Mouse (Mus musculus): ENCODE measurements around the gene Cfap77. TPM values are rescaled to one million over a fixed set of nuclear protein-coding genes. Genes with fewer than 3 reads are reported as not detected.
A peak's percentile ranks its signal among the peaks of the same experiment; 100 is the strongest.

The Cfap77 gene
- polyA plus RNA-seq, 1 experiment from 2014 or later, result 0.28 TPM

DNA sequence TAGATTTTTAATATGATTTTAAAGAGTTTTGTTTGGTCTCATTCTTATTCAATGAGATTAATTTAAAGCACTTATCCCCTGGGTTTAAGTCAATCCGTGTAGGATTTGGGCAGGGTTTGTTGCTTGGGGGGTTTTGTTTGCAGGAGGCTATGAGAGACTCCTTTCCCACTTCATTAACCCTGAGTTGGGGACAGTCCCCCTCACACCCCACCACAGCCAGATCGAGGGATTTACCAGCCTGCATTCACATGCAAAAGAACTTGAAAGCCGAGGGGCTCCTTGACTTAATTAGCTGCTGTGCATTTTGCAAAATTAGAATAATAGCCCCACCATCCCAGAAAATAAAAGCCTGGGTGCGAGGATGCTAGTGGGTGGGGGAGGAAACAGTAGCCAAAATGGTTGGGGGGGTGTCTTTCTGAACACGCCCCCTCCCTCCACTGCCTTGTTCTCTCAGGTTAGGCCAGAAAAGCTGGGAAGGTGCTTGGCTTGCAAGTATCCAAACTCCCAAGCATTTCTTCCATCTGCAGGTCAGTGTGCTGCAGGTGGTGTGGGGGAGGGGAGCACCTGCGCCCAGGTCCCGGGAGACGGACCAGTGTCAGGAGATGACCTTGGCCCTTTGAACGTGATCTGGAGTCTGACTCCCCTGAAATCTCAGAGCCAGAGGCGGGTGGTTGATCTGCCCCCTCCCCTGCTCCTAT lies 147.0 kb downstream of the Cfap77 start:
- Histone ChIP-seq H3K9me3 (no peaks in the 10 kb centered on the region), H3K4me2 (replicated peaks) (peak overlapping the region; percentile 58), H3K9ac (peak overlapping the region; percentile 42; the same call in 1 of the 2 replicates), H3K4me3 (peak overlapping the region; percentile 22), H3K27me3 (replicated peaks) (peaks cover 78% of the 10 kb centered on the region), H3K36me3 (peaks cover 10% of the 10 kb centered on the region), H3K27ac (no peak overlapping the region), H3K4me1 (peaks cover 39% of the 10 kb centered on the region)
- ATAC-seq (ENCODE audit: low FRiP score, low read depth), result no peak
- WGBS, result 2% methylated on average over 10 of the region's 10 CpGs

- no peak overlapping the region for H3K4me2 ChIP-seq (replicated peaks)
- no peaks in the 10 kb centered on the region for H3K9me3 ChIP-seq
- peaks cover 22% of the 10 kb centered on the region for H3K4me1 ChIP-seq
- H3K9ac ChIP-seq, result no peak overlapping the region
- 24% methylated on average over 4 of the region's 4 CpGs for WGBS
- no peak overlapping the region for H3K4me3 ChIP-seq
- peaks cover 15% of the 10 kb centered on the region for H3K36me3 ChIP-seq
- no peak for ATAC-seq (ENCODE audit: low FRiP score, low read depth)
- H3K27me3 ChIP-seq (replicated peaks), result peaks cover 62% of the 10 kb centered on the region
- no peak overlapping the region for H3K27ac ChIP-seq
These were observed 149.3 kb downstream of the Cfap77 start for GRCm38 (mm10) chr2:28905561-28905960.

DNA sequence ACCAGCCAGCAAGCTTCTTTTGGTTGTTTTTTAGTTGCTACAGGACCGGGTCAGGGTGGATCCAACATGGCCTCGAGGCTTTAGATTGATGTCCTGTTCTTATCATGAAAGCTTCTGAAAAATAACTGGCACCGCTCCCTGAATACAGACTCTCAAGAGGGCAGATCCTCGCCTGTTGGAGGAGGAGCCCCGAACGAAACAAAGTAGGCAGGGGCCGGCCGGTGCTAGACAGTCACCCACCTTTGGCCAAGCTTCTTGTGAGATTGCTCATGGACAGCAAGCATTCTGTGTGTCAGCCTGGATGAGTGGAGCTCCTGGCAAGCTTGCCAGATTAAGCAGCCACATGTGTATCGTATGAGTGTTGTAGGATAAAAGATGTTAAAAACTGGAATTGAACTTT lies 150.1 kb downstream of the Cfap77 start:
- peaks cover 22% of the 10 kb centered on the region for H3K4me1 ChIP-seq
- ATAC-seq (ENCODE audit: low FRiP score, low read depth), result no peak

GRCm38 (mm10) chr2:28903871-28904270 lies 151.0 kb downstream of the Cfap77 start:
- Histone ChIP-seq H3K4me3 (no peak overlapping the region), H3K9ac (no peak overlapping the region), H3K27me3 (replicated peaks) (peaks cover 45% of the 10 kb centered on the region), H3K36me3 (peaks cover 29% of the 10 kb centered on the region), H3K9me3 (no peaks in the 10 kb centered on the region), H3K4me2 (replicated peaks) (no peak overlapping the region), H3K27ac (no peak overlapping the region), H3K4me1 (peaks cover 15% of the 10 kb centered on the region)
- ATAC-seq (ENCODE audit: low FRiP score, low read depth), result no peak
- WGBS, result 84% methylated on average over 5 of the region's 5 CpGs

More for the DNA sequence above, 150.1 kb downstream of the Cfap77 start:
- H3K27me3 ChIP-seq (replicated peaks), result peaks cover 54% of the 10 kb centered on the region
- H3K4me2 ChIP-seq (replicated peaks), result no peak overlapping the region
- peaks cover 22% of the 10 kb centered on the region for H3K36me3 ChIP-seq
- H3K9me3 ChIP-seq, result no peaks in the 10 kb centered on the region
- WGBS, result 69% methylated on average over 9 of the region's 9 CpGs
- H3K9ac ChIP-seq, result no peak overlapping the region
- H3K27ac ChIP-seq, result no peak overlapping the region
- H3K4me3 ChIP-seq, result no peak overlapping the region

- peaks cover 29% of the 10 kb centered on the region for H3K27me3 ChIP-seq (replicated peaks)
- no peak overlapping the region for H3K4me3 ChIP-seq
- no peak overlapping the region for H3K4me2 ChIP-seq (replicated peaks)
- H3K36me3 ChIP-seq, result peaks cover 40% of the 10 kb centered on the region
- ATAC-seq (ENCODE audit: low FRiP score, low read depth), result no peak
- no peak overlapping the region for H3K27ac ChIP-seq
- 79% methylated on average over 8 of the region's 8 CpGs for WGBS
- H3K9me3 ChIP-seq, result no peaks in the 10 kb centered on the region
- no peaks in the 10 kb centered on the region for H3K4me1 ChIP-seq
- no peak overlapping the region for H3K9ac ChIP-seq
These were observed 152.6 kb downstream of the Cfap77 start for GRCm38 (mm10) chr2:28902291-28902690.

DNA sequence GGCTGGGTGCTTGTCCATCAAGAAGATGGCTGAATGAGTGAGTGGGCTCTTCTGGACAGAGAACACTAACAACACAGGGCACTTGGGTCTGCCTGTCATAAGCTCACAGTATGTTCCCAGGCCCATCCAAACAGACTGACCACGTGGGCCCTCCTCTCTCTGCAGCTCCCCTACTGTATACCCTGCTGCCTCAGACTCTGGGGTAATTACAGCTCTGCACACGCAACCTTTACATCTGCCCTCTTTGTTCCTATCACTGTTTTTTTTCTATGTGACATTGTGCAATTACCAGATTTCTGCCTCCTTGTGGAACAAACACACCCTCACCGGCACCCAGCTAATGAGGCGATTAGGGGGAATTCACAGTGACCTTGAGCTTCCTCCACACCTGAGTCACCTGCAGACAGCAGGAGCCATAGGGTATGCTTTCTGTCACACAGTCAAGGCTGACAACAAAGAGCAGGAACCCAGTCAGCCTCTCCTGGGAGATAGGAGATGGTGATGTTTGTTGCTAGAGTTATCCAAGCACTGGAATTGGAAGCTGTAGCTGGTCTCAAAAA lies 157.4 kb downstream of the Cfap77 start:
- Histone ChIP-seq H3K9ac (no peak overlapping the region), H3K9me3 (no peaks in the 10 kb centered on the region), H3K27ac (no peak overlapping the region), H3K36me3 (peaks cover 67% of the 10 kb centered on the region), H3K4me3 (no peak overlapping the region), H3K4me2 (replicated peaks) (no peak overlapping the region), H3K27me3 (replicated peaks) (peaks cover 3% of the 10 kb centered on the region), H3K4me1 (no peaks in the 10 kb centered on the region)
- ATAC-seq (ENCODE audit: low FRiP score, low read depth), result no peak
- 94% methylated on average over 4 of the region's 4 CpGs for WGBS

- Histone ChIP-seq H3K4me2 (replicated peaks) (no peak overlapping the region), H3K27me3 (replicated peaks) (no peaks in the 10 kb centered on the region; the same call in 1 of the 2 replicates), H3K27ac (no peak overlapping the region), H3K9ac (no peak overlapping the region), H3K36me3 (peaks cover 69% of the 10 kb centered on the region), H3K4me3 (no peak overlapping the region), H3K9me3 (no peaks in the 10 kb centered on the region), H3K4me1 (no peaks in the 10 kb centered on the region)
- 93% methylated on average over 7 of the region's 7 CpGs for WGBS
- no peak for ATAC-seq (ENCODE audit: low FRiP score, low read depth)
These were observed 159.0 kb downstream of the Cfap77 start for GRCm38 (mm10) chr2:28895876-28896275.

GRCm38 (mm10) chr2:28893526-28893925 lies 161.3 kb downstream of the Cfap77 start:
- Histone ChIP-seq H3K36me3 (peaks cover 57% of the 10 kb centered on the region), H3K27ac (no peak overlapping the region), H3K4me1 (no peaks in the 10 kb centered on the region), H3K9me3 (no peaks in the 10 kb centered on the region), H3K4me2 (replicated peaks) (no peak overlapping the region), H3K27me3 (replicated peaks) (no peaks in the 10 kb centered on the region), H3K9ac (no peak overlapping the region), H3K4me3 (no peak overlapping the region)
- no peak for ATAC-seq (ENCODE audit: low FRiP score, low read depth)
- 40% methylated on average over 6 of the region's 6 CpGs for WGBS

DNA sequence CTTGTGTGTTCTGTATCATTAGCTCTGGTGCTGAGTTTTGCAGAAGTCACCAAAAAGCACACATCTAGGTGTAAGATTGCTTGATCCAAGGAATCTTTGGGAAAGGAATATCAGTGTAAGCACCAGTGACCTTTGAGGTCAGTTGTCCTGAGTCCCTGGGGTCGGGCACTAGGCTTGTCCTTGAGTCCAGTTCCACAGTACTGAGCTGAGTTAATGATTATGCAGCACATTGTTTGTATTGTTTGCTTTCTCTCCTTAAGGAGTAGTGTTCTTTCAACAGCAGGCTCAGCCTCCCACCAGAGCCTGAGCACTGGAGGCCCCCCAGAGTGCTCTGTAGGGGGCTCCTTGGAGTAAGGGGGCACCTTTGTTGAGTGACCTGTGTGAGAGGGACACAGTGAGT lies 162.1 kb downstream of the Cfap77 start:
- Histone ChIP-seq H3K36me3 (peaks cover 58% of the 10 kb centered on the region), H3K27ac (no peak overlapping the region)

GRCm38 (mm10) chr2:28884914-28885313 lies 170.0 kb downstream of the Cfap77 start:
- Histone ChIP-seq H3K9ac (no peak overlapping the region), H3K9me3 (no peaks in the 10 kb centered on the region), H3K4me2 (replicated peaks) (no peak overlapping the region), H3K27ac (no peak overlapping the region), H3K4me1 (no peaks in the 10 kb centered on the region), H3K36me3 (peaks cover 46% of the 10 kb centered on the region), H3K4me3 (no peak overlapping the region), H3K27me3 (replicated peaks) (no peaks in the 10 kb centered on the region)
- 78% methylated on average over 4 of the region's 4 CpGs for WGBS
- no peak for ATAC-seq (ENCODE audit: low FRiP score, low read depth)

More for the DNA sequence above, 162.1 kb downstream of the Cfap77 start:
- Histone ChIP-seq H3K9ac (no peak overlapping the region), H3K4me1 (no peaks in the 10 kb centered on the region), H3K27me3 (replicated peaks) (no peaks in the 10 kb centered on the region), H3K4me3 (no peak overlapping the region), H3K9me3 (no peaks in the 10 kb centered on the region), H3K4me2 (replicated peaks) (no peak overlapping the region)
- 22% methylated on average over 1 of the region's 1 CpGs for WGBS
- no peak for ATAC-seq (ENCODE audit: low FRiP score, low read depth)

DNA sequence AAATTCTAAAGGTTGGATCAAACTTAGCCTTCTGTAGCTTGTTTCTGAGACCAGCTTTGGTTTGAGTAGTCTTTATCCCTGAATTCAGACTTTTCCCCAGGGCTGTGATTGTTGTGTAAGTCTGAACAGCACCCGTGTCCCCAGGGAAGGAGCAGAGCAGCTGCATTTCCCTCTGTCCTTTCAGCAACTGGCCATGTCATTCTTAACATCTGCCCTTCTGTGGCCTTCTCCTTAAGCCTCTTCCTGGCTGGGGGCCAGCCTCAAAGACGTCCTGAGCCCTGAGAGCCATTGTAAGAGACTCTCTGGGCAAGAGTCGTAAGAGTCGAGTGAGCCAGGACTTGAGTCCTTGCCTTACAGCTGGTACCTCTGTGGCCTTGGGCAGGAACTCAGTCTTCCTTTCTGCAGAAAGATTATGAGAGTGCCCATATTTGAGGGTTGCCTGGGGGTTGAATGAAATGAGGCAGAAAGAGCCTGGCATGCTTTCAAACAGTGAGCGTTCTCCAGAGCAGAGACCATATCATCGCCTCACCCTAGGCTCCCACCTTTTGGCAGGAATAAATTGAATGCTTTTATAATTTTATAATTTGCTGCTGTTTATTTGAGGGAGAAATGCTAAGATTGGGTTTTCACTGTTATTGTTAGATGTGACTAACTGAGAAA lies 171.9 kb downstream of the Cfap77 start:
- H3K36me3 ChIP-seq, result peaks cover 45% of the 10 kb centered on the region
- H3K9ac ChIP-seq, result no peak overlapping the region
- H3K9me3 ChIP-seq, result no peaks in the 10 kb centered on the region
- no peak overlapping the region for H3K27ac ChIP-seq
- H3K27me3 ChIP-seq (replicated peaks), result no peaks in the 10 kb centered on the region
- WGBS, result 86% methylated on average over 6 of the region's 6 CpGs
- no peak for ATAC-seq (ENCODE audit: low FRiP score, low read depth)
- no peak overlapping the region for H3K4me2 ChIP-seq (replicated peaks)
- H3K4me3 ChIP-seq, result no peak overlapping the region
- H3K4me1 ChIP-seq, result no peaks in the 10 kb centered on the region

DNA sequence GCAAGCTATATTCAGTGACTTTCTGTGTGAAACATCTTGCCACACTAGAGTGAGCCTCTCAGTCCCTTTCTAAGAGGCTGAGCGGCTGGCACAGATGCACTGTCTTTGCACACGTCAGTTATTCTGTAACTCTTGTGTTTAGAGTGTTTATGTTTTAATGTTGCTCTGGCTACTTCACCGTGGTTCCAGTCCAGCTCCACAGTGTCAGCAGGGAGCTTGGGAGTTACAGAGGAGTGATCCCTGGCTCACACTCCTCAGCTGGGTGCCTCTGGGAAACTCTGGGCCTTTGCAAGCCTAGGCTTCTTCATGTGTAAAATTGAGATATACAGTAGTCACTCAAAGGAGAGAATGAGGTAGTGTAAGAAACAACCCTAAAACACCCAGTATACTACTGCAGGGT lies 172.8 kb downstream of the Cfap77 start:
- peaks cover 45% of the 10 kb centered on the region for H3K36me3 ChIP-seq
- H3K9ac ChIP-seq, result no peak overlapping the region
- no peaks in the 10 kb centered on the region for H3K4me1 ChIP-seq
- H3K9me3 ChIP-seq, result no peaks in the 10 kb centered on the region
- no peak overlapping the region for H3K27ac ChIP-seq
- 89% methylated on average over 3 of the region's 3 CpGs for whole genome bisulfite sequencing
- no peak overlapping the region for H3K4me2 ChIP-seq (replicated peaks)
- no peaks in the 10 kb centered on the region for H3K27me3 ChIP-seq (replicated peaks)
- no peak overlapping the region for H3K4me3 ChIP-seq
- no peak for ATAC-seq (ENCODE audit: low FRiP score, low read depth)
